Mouse (Mus musculus): ENCODE data around the gene Slc25a39. TPM values are rescaled to one million over a fixed set of nuclear protein-coding genes. Genes with fewer than 3 reads are reported as not detected.
"Not testable (repeated sequence)": the region's sequence is repeated elsewhere in the genome, so short reads cannot be mapped to it uniquely, and the experiment has no call there.

Slc25a39 gene
- total RNA-seq, 2 experiments from 2014 or later, result 75.6 to 81.8 TPM

DNA sequence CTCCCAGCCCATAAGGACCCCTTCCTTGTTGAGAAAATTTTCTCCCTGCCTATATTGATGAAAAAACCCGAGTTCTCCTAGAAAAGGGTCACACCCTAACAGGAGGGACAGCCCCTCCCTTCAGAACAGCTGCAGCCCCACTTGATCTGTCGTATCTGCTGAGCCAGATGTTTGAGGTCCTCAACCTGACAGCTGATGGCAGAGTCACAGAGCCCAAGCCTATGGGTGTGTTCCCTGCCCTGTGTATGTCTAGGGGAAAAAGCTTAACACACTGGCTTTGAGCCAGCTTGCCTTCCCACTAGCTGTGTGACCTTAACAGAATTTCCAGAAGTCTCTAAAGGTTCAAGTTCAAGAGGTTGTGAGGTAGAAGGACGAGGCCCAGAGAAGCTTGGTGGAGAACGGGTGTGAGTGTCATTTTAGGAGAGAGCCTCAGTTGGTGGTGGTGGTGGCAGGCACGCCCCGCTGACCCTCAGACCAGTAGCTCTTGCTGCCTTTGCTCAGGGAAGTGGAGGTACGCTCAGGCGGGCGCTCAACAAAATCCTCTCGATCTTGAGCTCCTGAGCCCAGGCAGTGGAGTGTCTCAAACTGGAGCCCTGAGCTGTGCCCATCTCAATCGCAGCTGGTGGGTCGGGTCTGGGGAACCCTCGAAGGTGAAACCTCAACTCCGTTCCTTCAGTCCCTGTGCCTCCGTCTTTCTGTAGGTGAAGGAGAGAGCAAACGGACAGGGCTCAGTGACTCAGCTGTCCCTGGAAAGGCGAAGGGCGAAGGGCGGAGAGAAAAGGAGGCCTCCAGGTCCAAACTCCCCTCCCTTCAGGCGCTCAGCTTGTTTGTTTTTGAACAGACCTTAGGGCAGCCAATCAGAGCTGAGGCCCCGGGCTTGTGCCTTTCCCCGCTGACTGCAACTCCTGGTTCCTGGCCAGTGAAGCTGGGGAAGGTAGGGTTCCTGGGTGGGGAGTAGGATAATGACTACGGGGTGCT lies 32.3 kb downstream of the Slc25a39 start:
- DNase-seq (ENCODE audit: low spot score in 2 of 2), result no peak

DNA sequence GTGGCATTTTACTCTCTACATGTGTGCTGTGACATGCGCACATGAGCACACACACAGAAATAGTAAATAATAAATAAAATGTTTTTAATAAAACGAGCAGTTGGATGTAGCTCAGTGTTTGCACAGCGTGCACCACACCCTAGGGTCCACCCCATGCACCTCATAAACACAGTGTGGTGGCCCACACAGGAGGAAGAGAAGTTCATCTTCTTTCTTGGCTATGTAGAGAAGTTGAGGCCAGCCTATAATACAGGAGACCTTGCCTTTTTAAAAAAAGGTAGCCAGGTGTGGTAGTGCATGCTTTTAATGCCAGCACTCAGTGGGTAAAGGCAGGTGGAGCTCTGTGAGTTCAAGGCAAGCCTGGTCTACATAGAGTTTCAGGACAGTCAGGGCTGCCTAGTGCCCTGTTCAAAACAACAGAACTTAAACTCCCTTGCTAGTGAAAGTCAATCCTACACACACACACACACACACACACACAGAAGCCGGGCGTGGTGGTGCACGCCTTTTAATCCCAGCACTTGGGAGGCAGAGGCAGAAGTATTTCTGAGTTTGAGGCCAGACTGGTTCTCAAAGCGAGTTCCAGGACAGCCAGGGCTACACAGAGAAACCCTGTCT lies 33.5 kb downstream of the Slc25a39 start:
- no peak for DNase-seq (ENCODE audit: low spot score in 2 of 2)

DNA sequence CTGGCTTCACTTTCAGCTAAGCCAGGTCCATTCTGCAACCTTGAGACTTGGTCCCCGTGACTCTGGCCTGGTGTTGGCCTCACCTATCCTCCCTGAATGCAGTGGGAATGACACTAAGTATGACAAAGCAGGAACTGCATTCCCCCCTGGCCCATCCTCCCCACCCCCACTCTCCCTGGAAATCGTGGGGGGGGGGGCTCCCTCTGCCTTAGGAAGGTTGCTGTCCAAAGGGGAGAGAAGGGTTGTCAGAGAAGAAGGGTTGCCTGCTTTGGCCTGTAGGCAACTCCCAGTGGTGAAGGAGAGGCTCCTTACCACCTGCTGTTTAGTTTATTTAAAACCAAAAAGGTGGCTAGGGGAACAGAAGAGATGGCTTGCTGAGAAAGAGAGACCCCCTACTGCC lies 34.1 kb downstream of the Slc25a39 start:
- no peak for DNase-seq (ENCODE audit: low spot score in 2 of 2)

DNA sequence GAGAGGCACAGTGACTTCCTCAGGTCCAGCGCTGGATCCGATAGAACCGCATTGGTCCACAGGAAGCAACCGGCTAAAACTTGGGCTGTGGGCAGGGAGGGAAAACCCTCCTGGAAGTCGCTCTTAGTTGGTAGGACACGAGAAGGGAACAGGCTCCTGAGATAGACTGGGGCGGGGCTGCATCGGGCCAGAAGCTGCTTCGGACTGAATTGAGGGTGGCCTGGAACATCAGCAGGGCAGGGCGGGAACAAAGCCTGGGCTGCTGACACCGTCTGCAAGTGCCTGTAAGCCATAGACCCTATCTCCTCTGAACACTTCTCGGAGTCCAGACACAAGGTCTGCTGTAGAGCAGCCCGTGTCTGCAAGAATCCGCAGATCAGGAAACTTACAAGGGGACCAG lies 34.8 kb downstream of the Slc25a39 start:
- DNase-seq (ENCODE audit: low spot score in 2 of 2), result no peak

DNA sequence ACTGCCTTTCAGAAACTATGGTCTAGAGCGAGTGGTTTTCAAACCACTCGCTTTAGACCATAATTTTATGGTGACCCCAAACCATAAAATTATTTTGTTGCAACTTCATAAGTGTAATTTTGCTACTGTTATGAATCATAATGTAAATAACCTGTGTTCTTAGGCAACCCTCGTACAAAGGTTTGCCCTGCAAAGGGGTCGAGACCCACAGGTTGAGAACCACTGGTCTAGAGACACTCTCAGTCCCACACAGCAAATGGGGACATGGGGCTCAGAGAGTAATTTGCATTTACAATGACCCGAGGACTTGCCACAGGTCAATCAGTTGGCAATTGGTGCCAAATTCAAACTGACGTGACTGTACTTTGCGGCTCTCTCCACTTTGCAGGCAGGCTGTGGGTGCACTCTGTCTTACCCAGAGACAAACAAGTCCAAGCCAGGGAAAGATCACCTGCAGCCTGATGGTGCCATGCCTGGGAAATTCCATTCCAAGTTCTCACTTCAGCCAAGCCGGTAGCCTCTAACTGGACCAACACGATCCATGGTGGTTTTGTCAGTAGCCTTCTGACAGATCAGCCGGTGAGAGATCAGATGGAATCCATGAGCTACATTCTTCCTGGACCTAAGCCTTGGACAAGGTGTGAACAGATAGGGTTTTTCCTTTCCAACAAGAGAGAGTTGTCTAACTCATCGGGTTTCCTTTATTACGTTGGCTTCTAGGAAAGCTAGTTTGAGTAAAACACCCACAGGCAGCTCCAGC lies 35.6 kb downstream of the Slc25a39 start:
- DNase-seq (ENCODE audit: low spot score in 2 of 2), result no peak

DNA sequence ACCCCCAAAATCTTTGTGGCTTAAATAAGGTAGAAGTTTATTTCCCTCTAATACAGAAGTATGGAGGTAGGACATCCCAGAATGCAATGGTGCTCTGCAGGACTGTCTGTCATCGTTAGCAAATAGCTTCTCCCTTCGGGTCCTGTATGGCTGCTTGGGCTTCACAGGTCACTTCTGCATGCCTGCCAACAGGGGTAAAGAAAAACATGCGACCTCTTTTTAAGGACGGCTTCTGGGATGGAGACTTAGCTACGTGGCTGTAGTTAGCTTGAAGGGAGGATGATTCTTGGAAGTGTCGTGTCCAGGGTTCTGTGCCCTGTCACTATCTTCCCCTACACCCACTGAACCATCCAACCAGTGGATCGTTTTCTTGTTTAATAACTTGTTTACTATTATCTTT lies 37.5 kb downstream of the Slc25a39 start:
- DNase-seq (ENCODE audit: low spot score in 2 of 2), result no peak

DNA sequence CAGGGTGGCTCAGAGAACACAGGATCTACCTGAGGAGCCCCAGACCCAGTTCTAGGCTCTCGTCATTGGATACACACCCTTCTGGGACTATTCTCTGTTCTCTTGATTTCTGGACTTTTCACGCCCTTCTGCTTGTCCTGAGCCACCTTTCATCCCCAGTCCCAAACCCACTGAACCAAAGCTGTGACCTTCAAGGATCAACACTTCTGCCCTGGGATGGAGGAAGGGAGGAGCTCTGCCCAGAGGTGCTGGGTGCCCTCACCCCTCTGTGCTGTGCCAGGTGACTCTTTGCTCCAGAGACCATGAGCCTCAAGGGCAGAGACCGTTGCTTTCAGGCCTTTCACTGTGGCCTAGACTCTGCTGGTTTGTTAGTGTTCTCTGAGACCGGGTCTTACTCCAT lies 38.5 kb downstream of the Slc25a39 start:
- no peak for DNase-seq (ENCODE audit: low spot score in 2 of 2)

DNA sequence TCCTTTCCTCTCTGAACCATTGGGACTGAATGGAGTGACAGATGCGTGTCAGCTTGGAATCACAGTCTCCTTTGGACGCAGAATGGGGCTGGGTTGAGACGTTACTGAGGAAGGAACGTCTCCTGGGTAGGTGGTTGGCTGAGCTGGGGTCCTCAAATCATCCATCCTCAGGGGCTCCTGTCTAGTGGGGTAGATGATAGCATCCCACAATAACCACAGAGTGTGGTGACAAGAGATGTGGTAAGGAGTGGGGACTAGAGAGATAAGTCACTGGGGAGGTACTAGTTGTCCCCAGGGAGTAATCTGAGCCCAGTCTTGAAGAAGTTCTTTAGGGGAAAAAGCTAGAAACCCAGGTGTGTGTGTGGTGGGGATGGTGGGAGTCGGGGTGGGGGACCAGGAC lies 39.4 kb downstream of the Slc25a39 start:
- DNase-seq (ENCODE audit: low spot score in 2 of 2), result no peak

DNA sequence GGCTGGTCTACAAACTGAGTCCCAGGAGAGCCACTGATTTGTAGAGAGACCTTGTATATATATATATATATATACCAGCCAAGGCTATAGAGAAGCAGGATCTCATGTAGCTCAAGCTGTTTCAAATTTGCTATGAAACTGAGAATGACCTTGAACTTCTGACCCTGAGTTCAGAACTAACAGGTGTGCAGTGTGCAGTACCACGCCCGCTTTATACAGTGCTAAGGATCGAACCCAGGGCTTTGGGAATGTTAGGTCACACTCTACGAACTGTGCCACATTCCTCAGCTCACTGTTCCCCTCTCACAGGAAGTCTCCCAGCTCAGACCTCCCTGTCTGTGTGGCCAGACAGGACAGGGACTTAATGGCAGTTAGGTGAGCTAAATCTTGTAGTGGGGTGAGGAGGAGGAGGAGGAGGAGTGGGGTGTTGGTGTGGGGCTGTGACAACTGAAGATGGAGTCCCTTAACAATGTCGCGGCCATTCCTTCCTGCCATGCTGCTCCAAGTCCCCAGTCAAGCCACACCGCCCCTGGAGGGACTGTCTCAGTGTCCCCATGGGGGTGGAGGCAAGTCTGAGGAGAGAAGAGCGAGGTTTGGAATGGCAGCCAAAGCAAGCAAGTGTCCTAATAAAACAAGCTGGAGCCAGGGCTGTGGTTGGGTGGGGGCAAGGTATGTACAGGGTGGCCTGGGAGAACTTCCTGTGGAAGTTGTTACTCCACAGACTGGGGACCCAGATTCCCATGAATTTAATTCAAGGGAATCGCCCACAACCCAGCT lies 40.1 kb downstream of the Slc25a39 start:
- no peak for DNase-seq (ENCODE audit: low spot score in 2 of 2)

DNA sequence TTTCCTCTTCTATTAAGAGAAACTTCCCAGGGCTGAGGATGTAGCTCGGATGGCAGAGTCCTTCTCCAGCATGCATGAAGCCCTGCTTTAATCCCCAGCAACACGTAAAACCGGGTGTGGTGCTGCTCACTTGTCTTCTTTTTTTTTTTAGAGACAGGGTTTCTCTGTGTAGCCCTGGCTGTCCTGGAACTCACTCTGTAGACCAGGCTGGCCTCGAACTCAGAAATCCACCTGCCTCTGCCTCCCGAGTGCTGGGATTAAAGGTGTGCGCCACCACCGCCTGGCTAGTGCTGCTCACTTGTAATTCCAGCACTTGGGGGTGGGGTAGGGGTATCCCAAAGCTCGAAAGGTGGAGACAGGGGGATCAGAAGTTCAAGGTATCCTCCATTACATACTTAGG lies 41.6 kb downstream of the Slc25a39 start, which contains the start of gene Slc4a1:
Gene Slc4a1, minus strand, starts transcription at position 101 of the 400 bp plus-strand sequence.
- not testable (repeated sequence) for DNase-seq (ENCODE audit: low spot score in 2 of 2)

DNA sequence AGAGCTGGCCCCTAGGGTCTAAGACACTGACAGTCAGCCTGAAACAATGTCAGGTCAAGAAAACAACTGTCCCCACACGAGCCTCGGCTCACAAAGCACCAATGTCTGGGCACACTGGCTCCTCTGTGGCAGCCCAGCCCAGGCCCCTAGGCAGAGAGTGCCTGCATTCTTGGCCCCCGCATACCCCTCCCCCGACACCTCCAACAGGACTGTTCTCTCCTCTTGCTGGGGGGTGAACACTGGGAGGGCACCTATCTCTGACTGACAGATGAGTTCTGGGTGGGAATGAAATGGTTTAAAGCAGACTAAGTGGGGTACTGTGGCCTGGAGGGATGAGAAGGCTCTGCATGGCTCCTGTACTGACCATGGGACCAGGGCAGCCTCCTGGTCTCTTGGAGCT lies 42.0 kb downstream of the Slc25a39 start:
- DNase-seq (ENCODE audit: low spot score in 2 of 2), result no peak

DNA sequence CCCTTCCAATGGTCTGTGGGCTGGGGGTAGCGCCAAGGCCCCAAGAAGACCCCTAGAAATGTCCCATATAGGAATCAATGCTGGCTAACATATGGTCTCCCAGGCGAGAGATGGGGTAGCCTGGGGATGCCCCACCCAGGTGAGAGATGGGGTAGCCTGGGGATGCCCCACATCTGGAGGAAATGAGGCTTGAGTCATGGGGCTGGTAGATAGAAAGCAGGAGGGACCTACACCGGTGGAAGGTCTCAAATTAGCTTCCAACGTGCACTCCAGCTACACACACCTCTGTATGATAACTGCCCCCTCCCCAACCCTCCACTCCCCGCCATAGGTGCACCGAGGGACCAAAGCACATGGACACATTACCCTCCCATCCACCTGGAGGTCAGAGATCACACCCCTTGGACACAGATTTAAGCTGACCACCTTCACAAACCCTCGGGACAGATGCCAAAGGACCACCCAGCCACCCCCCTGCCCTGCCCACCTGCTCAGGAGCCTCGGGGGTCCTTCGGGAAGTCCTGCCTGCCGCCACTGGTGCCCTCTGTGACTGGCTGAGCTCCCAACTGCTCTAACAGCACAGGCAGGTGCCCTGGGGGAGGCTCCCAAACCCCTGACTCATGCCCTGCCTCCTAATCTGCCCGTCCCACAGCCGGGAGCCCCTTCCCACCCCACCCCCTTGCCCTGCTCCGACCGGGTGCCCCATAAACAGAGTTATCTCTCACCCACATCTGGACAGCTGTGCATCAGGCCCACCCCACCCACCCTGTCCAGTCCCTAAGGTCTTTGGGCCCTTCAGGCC lies 43.0 kb downstream of the Slc25a39 start:
- no peak for DNase-seq (ENCODE audit: low spot score in 2 of 2)

DNA sequence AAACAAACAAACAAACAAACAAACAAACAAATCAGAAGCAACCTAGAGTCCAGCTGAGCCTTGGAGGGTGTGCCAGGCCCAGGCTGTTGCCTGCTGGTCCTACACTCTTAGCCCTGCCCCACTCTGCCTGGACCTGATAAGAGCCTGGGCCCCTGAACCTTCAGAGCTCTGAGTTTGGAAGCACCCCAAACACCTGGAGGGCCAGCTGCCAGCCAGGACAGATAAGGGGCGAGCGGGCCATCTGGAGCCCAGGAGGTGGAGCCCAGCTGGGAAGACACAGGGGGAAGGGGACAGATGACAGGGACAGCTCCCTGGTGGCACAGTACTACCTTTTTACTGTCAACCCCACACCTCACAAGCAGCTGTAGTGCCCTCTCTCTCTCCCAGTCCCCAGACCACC lies 44.1 kb downstream of the Slc25a39 start:
- DNase-seq (ENCODE audit: low spot score in 2 of 2), result no peak

DNA sequence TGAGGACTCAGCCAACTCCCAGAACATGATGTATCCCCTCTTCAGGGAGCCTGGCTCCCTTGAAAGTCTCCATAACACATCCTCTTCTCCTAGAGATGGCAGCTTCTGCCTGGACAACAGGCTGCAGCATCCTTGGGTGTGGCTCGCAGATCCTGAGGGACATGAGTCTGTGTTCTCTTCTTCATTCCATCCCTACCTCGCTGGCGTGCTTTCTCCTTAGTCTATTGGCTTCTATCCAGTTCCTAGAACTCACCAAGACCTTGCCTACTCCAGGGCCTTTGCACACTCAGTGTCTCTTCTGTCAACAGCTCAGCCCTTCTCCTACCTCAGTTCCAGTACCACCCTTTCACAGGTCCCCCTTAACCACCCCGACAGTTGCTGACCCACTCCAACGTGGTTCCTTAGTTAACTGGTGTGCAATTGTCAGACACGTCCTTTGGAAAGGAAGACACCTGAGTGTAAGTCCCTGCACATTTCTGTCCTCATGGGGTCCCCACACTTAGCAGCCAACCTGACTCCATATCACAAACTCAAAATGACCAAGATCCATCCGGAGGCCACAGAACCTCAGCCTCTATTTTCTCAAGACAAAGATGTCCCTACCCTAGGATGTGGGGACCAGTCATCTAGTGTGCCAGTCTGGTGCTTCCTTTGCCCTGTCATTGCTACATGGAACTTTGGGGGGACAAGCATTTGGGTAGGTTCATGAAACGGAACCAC lies 45.8 kb downstream of the Slc25a39 start:
- DNase-seq (ENCODE audit: low spot score in 2 of 2), result no peak

DNA sequence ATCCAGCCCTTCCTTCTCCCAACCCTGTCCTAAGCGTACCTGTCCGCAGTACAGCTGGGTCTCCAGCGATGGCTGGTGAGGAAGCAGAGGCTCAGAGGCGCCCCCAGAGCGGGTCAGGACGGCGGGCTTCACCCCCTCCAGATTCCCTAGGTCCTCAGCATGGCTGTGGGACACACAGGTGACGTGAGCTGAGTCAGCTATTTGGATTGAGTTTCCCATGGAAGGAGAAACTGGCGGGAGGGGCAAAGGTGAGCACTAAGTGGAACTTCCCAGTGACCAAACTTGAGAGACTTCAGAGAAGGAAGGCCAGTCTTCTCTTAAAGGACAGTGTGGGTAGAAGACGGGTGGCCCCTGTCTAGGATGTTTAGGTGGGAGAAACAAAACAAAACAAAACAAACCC lies 49.4 kb downstream of the Slc25a39 start:
- no peak for DNase-seq (ENCODE audit: low spot score in 2 of 2)

DNA sequence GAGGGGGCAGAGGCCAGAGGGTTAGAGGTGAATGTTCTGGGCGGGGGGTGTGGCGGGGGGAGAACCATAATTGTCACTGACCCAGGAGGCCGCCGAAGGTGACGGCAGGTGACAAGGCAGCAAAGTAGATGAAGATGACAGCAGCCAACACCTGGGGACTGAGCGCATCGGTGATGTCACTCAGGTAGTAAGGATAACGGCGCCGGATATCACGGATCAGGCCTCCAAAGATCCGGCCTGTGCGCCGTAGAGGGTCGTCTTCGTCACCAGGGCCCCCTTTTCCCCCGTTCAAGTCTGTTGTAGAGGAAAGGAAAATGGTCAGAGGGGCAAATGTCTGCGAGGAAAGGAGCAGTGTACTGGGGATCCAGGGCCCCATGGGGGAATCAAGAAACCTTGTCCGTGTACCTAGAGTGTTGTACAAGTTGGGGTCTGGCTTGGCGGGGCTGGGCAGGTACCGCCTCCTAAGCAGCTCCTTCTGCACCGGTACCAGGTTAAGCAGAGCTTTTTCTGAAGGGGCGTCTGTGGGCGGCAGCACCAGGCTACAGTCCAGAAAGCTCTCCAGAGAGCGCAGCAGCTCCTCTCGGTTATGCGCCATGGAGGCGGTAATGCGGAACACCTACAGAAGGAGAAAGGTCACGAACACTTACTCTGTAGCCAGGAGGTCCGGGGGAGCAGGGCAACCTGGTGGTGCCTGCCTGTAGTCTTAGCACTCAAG lies 51.0 kb downstream of the Slc25a39 start:
- DNase-seq (ENCODE audit: low spot score in 2 of 2), result no peak

DNA sequence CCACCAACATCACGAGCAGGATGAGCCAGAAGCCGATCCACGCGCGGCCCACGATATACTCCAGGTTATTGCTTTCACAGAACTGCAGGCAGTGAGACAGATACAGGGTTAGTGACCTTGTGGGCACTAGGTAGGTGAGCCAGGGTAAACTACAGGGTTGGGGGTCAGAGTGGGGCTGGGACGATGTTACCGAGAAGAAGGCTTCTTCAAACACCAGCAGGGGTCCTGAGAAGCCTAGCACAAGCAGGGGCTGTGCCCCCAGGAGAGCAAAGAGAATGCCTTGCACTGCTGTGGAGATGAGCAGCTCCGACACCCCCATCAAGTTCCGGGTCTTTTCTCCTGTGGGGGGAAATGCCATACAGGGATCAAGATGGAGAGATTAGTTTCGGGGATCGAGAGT lies 51.6 kb downstream of the Slc25a39 start:
- no peak for DNase-seq (ENCODE audit: low spot score in 2 of 2)

DNA sequence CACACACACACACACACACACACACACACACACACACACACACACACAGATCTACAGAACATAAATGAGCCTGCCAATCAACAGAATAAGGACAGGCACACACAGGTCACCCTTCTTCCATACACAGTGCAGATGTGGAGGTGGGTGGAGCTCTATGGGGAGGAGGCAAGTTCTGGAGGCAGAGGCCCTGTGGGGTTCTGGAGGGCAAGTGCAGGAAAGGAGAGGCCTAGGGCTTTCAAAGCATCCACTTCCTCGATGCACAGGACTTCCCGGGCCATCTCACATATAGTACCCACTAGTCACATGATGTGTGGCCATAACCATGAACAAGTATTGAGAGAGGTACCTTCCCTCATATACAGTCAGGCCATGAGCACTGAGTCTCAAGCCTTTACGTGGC lies 52.2 kb downstream of the Slc25a39 start:
- no peak for DNase-seq (ENCODE audit: low spot score in 2 of 2)

DNA sequence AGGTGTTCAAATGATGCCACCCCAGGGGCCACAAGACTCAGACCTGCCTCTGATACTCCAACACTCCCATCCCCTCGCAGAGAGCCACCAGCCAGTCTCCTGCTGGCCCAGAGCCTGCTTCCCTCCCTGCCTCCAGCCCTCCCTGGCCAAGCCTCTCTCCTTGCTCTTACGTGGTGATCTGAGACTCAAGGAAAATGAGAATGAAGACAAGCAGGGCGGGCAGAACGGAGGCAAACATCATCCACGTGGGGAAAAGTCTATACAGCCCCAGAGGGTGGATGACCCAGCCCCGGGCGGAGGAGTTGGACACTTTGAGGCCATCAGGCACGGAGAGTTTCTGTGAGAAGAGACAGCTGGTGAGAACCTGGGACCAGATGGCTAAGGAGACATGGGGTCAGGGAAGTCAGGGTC lies 54.7 kb downstream of the Slc25a39 start:
- DNase-seq (ENCODE audit: low spot score in 2 of 2), result no peak
